Mouse (Mus musculus) embryonic facial prominence, embryonic 14.5 days (tissue): Measurements from ENCODE around the gene Gm11084. TPM values are rescaled to one million over a fixed set of nuclear protein-coding genes. Genes with fewer than 3 reads are reported as not detected.

Experiments
- ATAC-seq: fragments of 200-750 bp; cut with Nextera tagmentation; 2 replicates; pipeline ENCODE4 v1.8.0; 2017; ENCODE audit warnings: low read depth, moderate number of reproducible peaks, moderate TSS enrichment
- DNase-seq: peaks from one replicate; pipeline ENCODE4 v3.0.0-alpha.2; 2015; ENCODE audit warnings: low spot score
- H3K27ac ChIP-seq: fragments of 300-500 bp; sonication (generic); replicated peaks from 2 replicates; pipeline ENCODE4 v1.5.1; 2014; ENCODE audit warnings: low read depth, mild to moderate bottlenecking, low read length, moderate library complexity
- H3K27me3 ChIP-seq: fragments of 300-500 bp; sonication (generic); replicated peaks from 2 replicates; pipeline ENCODE4 v1.6.1; 2014; ENCODE audit warnings: low read length; ENCODE audit not compliant: control insufficient read depth, insufficient read depth
- H3K36me3 ChIP-seq: fragments of 300-500 bp; sonication (generic); 2 replicates; pipeline ENCODE4 v1.6.1; 2014; ENCODE audit warnings: low read length, mixed read lengths; ENCODE audit not compliant: control insufficient read depth, insufficient read depth
- H3K4me1 ChIP-seq: fragments of 300-500 bp; sonication (generic); 2 replicates; pipeline ENCODE4 v1.6.1; 2014; ENCODE audit warnings: antibody characterized with exemption, low read length; ENCODE audit not compliant: control insufficient read depth, insufficient read depth
- H3K4me2 ChIP-seq: fragments of 300-500 bp; sonication (generic); 2 replicates; pipeline ENCODE4 v1.6.1; 2014; ENCODE audit warnings: low read depth, mild to moderate bottlenecking, low read length, moderate library complexity, mixed read lengths
- H3K4me3 ChIP-seq: fragments of 300-500 bp; sonication (generic); 2 replicates; pipeline ENCODE4 v1.5.1; 2014; ENCODE audit warnings: low read depth, mild to moderate bottlenecking, low read length
- H3K9ac ChIP-seq: fragments of 300-500 bp; sonication (generic); 2 replicates; pipeline ENCODE4 v1.6.1; 2014; ENCODE audit warnings: low read depth, mild to moderate bottlenecking, low read length, moderate library complexity, mixed read lengths
- H3K9me3 ChIP-seq: fragments of 300-500 bp; sonication (generic); 2 replicates; pipeline ENCODE4 v1.6.1; 2016; ENCODE audit warnings: low read length; ENCODE audit not compliant: control insufficient read depth
- WGBS: fragments of 180-500 bp; shearing (Covaris S2); extraction: QIAGEN DNeasy Blood & Tissue Kit; methylation state at CpG from one replicate; pipeline ENCODE4 v1.1.7; 2014; 5-methylcytosine and 5-hydroxymethylcytosine counted together
- microRNA-seq: library from miRNA; unstranded; fragments of <30 nt; microRNA quantifications from one replicate; pipeline ENCODE4, GENCODE M21; 2016; ENCODE audit warnings: borderline number of aligned reads
- polyA plus RNA-seq: library from polyadenylated mRNA; unstranded; fragments of >200 nt; fragmentation: Nextera tagmentation; extraction: Ambion mirVana; gene quantifications from 2 replicates; pipeline ENCODE4 v1.2.1, GENCODE M21; 2014

Gm11084 gene
- polyA plus RNA-seq, 1 experiment from 2014 or later, result not detected

GRCm38 (mm10) chr2:72952979-72953378 lies 33.5 kb downstream of the Gm11084 start:
- Histone ChIP-seq H3K27ac (no peak overlapping the region), H3K4me3 (no peak overlapping the region), H3K9me3 (no peaks in the 10 kb centered on the region), H3K4me2 (no peak overlapping the region), H3K9ac (no peak overlapping the region), H3K36me3 (peaks cover 64% of the 10 kb centered on the region), H3K27me3 (no peaks in the 10 kb centered on the region), H3K4me1 (no peaks in the 10 kb centered on the region)
- DNase-seq (no peak), ATAC-seq (no peak)
- 94% methylated on average over 3 of the region's 3 CpGs for WGBS

- H3K9me3 ChIP-seq, result no peaks in the 10 kb centered on the region
- H3K9ac ChIP-seq, result no peak overlapping the region
- 0 out of 2 replicates have a peak, but pooled peaks cover 3% of the 10 kb centered on the region for H3K4me1 ChIP-seq
- H3K4me3 ChIP-seq, result no peak overlapping the region
- H3K27me3 ChIP-seq, result no peaks in the 10 kb centered on the region
- DNase-seq (no peak), ATAC-seq (no peak)
- 8% methylated on average over 1 of the region's 1 CpGs for WGBS
- H3K36me3 ChIP-seq, result peaks cover 37% of the 10 kb centered on the region
- no peak overlapping the region for H3K27ac ChIP-seq
- no peak overlapping the region for H3K4me2 ChIP-seq
These were observed 50.6 kb downstream of the Gm11084 start for GRCm38 (mm10) chr2:72935937-72936336.

GRCm38 (mm10) chr2:72932186-72932585 lies 54.3 kb downstream of the Gm11084 start:
- H3K27ac ChIP-seq, result 0 out of 2 replicates have a peak overlapping the region, but pooled peaks have one; percentile 11
- no peak overlapping the region for H3K4me2 ChIP-seq
- 0 out of 2 replicates have a peak, but pooled peaks cover 3% of the 10 kb centered on the region for H3K4me1 ChIP-seq
- H3K9ac ChIP-seq, result no peak overlapping the region
- ATAC-seq (no peak), DNase-seq (peak; percentile 63)
- peaks cover 14% of the 10 kb centered on the region for H3K36me3 ChIP-seq
- H3K4me3 ChIP-seq, result no peak overlapping the region
- no peaks in the 10 kb centered on the region for H3K9me3 ChIP-seq
- no peaks in the 10 kb centered on the region for H3K27me3 ChIP-seq

- no peak overlapping the region for H3K27ac ChIP-seq
- no peak for ATAC-seq
- no peak overlapping the region for H3K4me3 ChIP-seq
- no peaks in the 10 kb centered on the region for H3K27me3 ChIP-seq
- no peaks in the 10 kb centered on the region for H3K9me3 ChIP-seq
- no peaks in the 10 kb centered on the region for H3K36me3 ChIP-seq
- no peak overlapping the region for H3K4me2 ChIP-seq
- no peak overlapping the region for H3K9ac ChIP-seq
- no peak for DNase-seq
- WGBS, result 73% methylated on average over 10 of the region's 10 CpGs
- H3K4me1 ChIP-seq, result no peaks in the 10 kb centered on the region
These were observed 61.5 kb downstream of the Gm11084 start for GRCm38 (mm10) chr2:72924981-72925380.

Small RNA genes lying within 50 kb of the gene (microRNA-seq; reads per million reads assigned to microRNA genes)
- gene Gm25960, result not detected

Other genes starting within 250 kb of the Gm11084 start
- 68.8 and 69.2 TPM in 2 replicates for gene Sp3, start 6.3 kb downstream of the Gm11084 start, polyA plus RNA-seq
- 90.7 and 98.7 TPM in 2 replicates for gene Ola1, start 232.2 kb upstream of the Gm11084 start, polyA plus RNA-seq